In genomic region chr14:103375523-103375922, GRCm38 (mm10) we compare ENCODE assay signal across 14 mouse cellular contexts.
"Had no signal": no experiment of that assay in that cellular context is flagged by ENCODE, and none has a peak within 500 bp of the region (broad histone marks: within the 10 kb centered on the region; RNA-seq: fewer than 3 reads in every experiment).

No protein-coding gene starts in this region.

- ATAC-seq: midbrain, embryonic 13.5 days; midbrain, embryonic 15.5 days had no signal

- DNase-seq: lung, adult 18-20 months; lung, embryonic 14.5 days; lung, postnatal 14 days; lung, postnatal 36 days; retina, postnatal 1 day; right cerebral cortex, adult 18-20 months; right cerebral cortex, postnatal 25 days; right cerebral cortex, postnatal 4 days; spleen, adult 18-20 months; thymus, adult 18-20 months; thymus, postnatal 14 days; thymus, postnatal 36 days had no signal
